Mouse (Mus musculus) MEL (cell line): ENCODE results near the gene Pop5.

Experiments
- CTCF ChIP-seq, 3 experiments: IDR thresholded peaks in 2 of 3; conservative IDR thresholded peaks in 1 of 3; 2 replicates each; pipeline ENCODE4 v1.5.1; 2011 to 2012; ENCODE audit warnings: low read length in 3 of 3, low read depth in 2 of 3, mild to moderate bottlenecking in 2 of 3, improper control_type of control experiment in 1 of 3, inconsistent platforms in 1 of 3, mixed read lengths in 1 of 3, moderate library complexity in 1 of 3; ENCODE audit not compliant: control insufficient read depth in 1 of 3, insufficient read depth in 1 of 3, poor library complexity in 1 of 3, severe bottlenecking in 1 of 3
- ELF1 ChIP-seq: IDR thresholded peaks from 2 replicates; pipeline ENCODE4 v1.6.1; 2014; ENCODE audit warnings: low read depth, mild to moderate bottlenecking, inconsistent platforms, low read length, improper control_type of control experiment, moderate library complexity
- EP300 ChIP-seq, 2 experiments: IDR thresholded peaks; 2 replicates each; pipeline ENCODE4 v1.6.1; 2011; ENCODE audit warnings: improper control_type of control experiment in 2 of 2, low read length in 2 of 2, low read depth in 1 of 2, mild to moderate bottlenecking in 1 of 2
- GATA1 ChIP-seq: IDR thresholded peaks from 2 replicates; pipeline ENCODE4 v1.6.1; 2011; ENCODE audit warnings: low read depth, low read length, improper control_type of control experiment
- MAFK ChIP-seq: IDR thresholded peaks from 2 replicates; pipeline ENCODE4 v1.6.1; 2011; ENCODE audit warnings: low read depth, mild to moderate bottlenecking, low read length, improper control_type of control experiment, borderline replicate concordance
- MYB ChIP-seq: IDR thresholded peaks from 2 replicates; pipeline ENCODE4 v1.6.1; 2011; ENCODE audit warnings: mild to moderate bottlenecking, low read depth, low read length, improper control_type of control experiment
- MYC ChIP-seq: IDR thresholded peaks from 2 replicates; pipeline ENCODE4 v1.6.1; 2011; ENCODE audit warnings: low read depth, mild to moderate bottlenecking, low read length, improper control_type of control experiment, moderate library complexity
- POLR2A ChIP-seq, 2 experiments: IDR thresholded peaks; 2 replicates each; pipeline ENCODE4 v1.6.1; 2011 to 2012; ENCODE audit warnings: low read length in 2 of 2, mild to moderate bottlenecking in 2 of 2, control low read depth in 1 of 2, improper control_type of control experiment in 1 of 2, low read depth in 1 of 2, moderate library complexity in 1 of 2; ENCODE audit not compliant: control insufficient read depth in 1 of 2, insufficient read depth in 1 of 2, poor library complexity in 1 of 2
- POLR2AphosphoS5 ChIP-seq: IDR thresholded peaks from 2 replicates; pipeline ENCODE4 v1.6.1; 2012; ENCODE audit warnings: low read depth, borderline replicate concordance, mild to moderate bottlenecking, inconsistent platforms, low read length, moderate library complexity, mixed read lengths
- TCF12 ChIP-seq: IDR thresholded peaks from 2 replicates; pipeline ENCODE4 v1.6.1; 2014; ENCODE audit warnings: low read depth, mild to moderate bottlenecking, inconsistent platforms, low read length, improper control_type of control experiment, moderate library complexity
- UBTF ChIP-seq: IDR thresholded peaks from 2 replicates; pipeline ENCODE4 v1.6.1; 2012; ENCODE audit warnings: low read depth, mild to moderate bottlenecking, inconsistent platforms, low read length, improper control_type of control experiment, moderate library complexity, borderline replicate concordance; ENCODE audit not compliant: insufficient read depth
- USF2 ChIP-seq, 2 experiments: IDR thresholded peaks; 2 replicates each; pipeline ENCODE4 v1.6.1; 2011 to 2012; ENCODE audit warnings: improper control_type of control experiment in 2 of 2, low read length in 2 of 2, borderline replicate concordance in 1 of 2, inconsistent platforms in 1 of 2, low read depth in 1 of 2, mild to moderate bottlenecking in 1 of 2; ENCODE audit not compliant: insufficient read depth in 1 of 2
- ZMIZ1 ChIP-seq: IDR thresholded peaks from 2 replicates; pipeline ENCODE4 v1.6.1; 2012; ENCODE audit warnings: low read depth, mild to moderate bottlenecking, inconsistent platforms, low read length, improper control_type of control experiment, moderate library complexity
- ZNF384 ChIP-seq: IDR thresholded peaks from 2 replicates; pipeline ENCODE4 v1.6.1; 2012; ENCODE audit warnings: low read depth, mild to moderate bottlenecking, inconsistent platforms, low read length, improper control_type of control experiment

- no peak for TF ChIP-seq MYB
- TF ChIP-seq CTCF (IDR thresholded peaks at IDR 0.05 in 2 of 3, conservative IDR thresholded peaks at IDR 0.05 in 1 of 3; ENCODE audit: control insufficient read depth in 1 of 3, insufficient read depth in 1 of 3, low read depth in 2 of 3, low read length in 3 of 3, poor library complexity in 1 of 3, severe bottlenecking in 1 of 3): no peak
- TF ChIP-seq USF2 (IDR thresholded peaks at IDR 0.05; ENCODE audit: borderline replicate concordance in 1 of 2, insufficient read depth in 1 of 2, low read depth in 1 of 2, low read length in 2 of 2): no peak
- TF ChIP-seq ZNF384: peak; percentile 89
- peak; percentile 54 for TF ChIP-seq TCF12
- 0 out of 2 replicates have a peak, but pooled peaks have one; percentile 46 for TF ChIP-seq POLR2AphosphoS5
- peak; percentile 97 for TF ChIP-seq ELF1
- TF ChIP-seq ZMIZ1: peak; percentile 97
- TF ChIP-seq GATA1: no peak
- TF ChIP-seq MAFK: no peak
- peak; percentile 96 to 98 for TF ChIP-seq POLR2A (IDR thresholded peaks at IDR 0.05; ENCODE audit: control insufficient read depth in 1 of 2, insufficient read depth in 1 of 2, low read depth in 1 of 2, low read length in 2 of 2, poor library complexity in 1 of 2)
- no peak for TF ChIP-seq MYC
- no peak for TF ChIP-seq EP300 (IDR thresholded peaks at IDR 0.05; ENCODE audit: low read depth in 1 of 2, low read length in 2 of 2)
- no peak for TF ChIP-seq UBTF
Measured at GRCm38 (mm10) chr5:115272812-115273548, 37.3 kb downstream of the Pop5 start, which contains the start of gene Rnf10.
